Mouse (Mus musculus) lung, adult 2 months (tissue): ENCODE measurements around the gene Nuak2.

ENCODE experiments used
- CTCF ChIP-seq: fragments of 200-500 bp; IDR thresholded peaks from 2 replicates; pipeline ENCODE4 v1.5.1; 2011; ENCODE audit warnings: mild to moderate bottlenecking, low read length, control low read depth; ENCODE audit not compliant: insufficient read depth
- POLR2A ChIP-seq: fragments of 200-500 bp; IDR thresholded peaks from 2 replicates; pipeline ENCODE4 v1.6.1; 2011; ENCODE audit warnings: low read depth, mild to moderate bottlenecking, control low read depth, low read length, borderline replicate concordance; ENCODE audit errors: extremely low read depth

- TF ChIP-seq POLR2A (no peak), CTCF (no peak)
Observed at GRCm38 (mm10) chr1:132364896-132365557, 49.1 kb downstream of the Nuak2 start.
